Mouse (Mus musculus): ENCODE data around the gene Pfkfb1.

DNA sequence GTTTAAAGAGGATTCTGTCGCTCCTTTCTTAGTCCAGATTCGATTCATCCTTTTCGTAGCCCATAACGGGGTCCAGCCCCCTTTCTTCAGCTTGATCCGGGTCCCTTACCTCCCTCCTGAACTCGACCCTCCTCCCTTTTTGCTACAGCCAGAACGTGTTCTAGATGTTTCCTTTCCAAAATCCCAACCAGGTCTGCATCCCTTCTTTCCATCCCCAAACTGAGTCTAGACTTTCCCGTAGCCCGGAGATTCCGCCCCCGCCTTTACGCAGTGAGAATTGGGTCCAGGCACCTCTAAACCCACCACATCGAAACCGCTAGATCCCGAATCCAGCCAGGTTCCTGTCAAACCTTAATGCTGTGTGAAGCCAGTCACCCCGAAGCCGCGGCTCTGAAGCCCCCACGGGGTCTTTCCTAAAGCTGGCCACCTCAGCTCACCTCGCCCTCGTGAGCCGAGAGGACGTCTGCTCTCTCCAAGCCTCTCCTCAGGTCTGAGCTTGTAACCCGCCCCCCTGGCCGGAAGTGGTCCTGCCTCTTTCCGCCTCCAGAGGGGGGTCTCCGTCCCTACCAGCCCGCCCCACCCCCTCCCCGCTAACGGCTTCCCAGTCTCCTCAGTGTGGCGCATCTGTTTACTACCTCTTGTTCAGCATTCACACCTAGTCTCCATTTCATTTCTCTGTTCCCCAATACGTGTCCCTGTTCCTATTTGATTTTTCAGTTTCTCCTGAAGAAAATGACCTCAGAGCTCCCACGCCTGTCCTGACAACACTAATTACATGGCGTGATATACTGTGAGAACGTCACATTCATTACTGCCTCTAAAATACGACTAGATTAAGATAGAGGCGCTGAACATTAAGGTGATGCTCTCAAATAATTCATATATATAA lies 69.1 kb downstream of the Pfkfb1 start, which contains the start of gene Tro:
- TF ChIP-seq POLR2A (IDR thresholded peaks at IDR 0.05; ENCODE audit: low read depth, low read length) (no peak), CTCF (IDR thresholded peaks at IDR 0.05; ENCODE audit: extremely low read depth, insufficient read length, insufficient replicate concordance, low read depth, low read length) (no peak)
